Mouse (Mus musculus) midbrain, postnatal 0 days (tissue): ENCODE data around the gene Tmem132b. TPM values are rescaled to one million over a fixed set of nuclear protein-coding genes. Genes with fewer than 3 reads are reported as not detected.

Experiments
- ATAC-seq: fragments of 200-750 bp; cut with Nextera tagmentation; 2 replicates; pipeline ENCODE4 v1.8.0; 2017; ENCODE audit warnings: moderate number of reproducible peaks, mild to moderate bottlenecking, moderate TSS enrichment, moderate library complexity; ENCODE audit not compliant: low FRiP score
- DNase-seq: peaks from one replicate; pipeline ENCODE4 v3.0.0-alpha.2; 2015; ENCODE audit warnings: low spot score
- H3K27ac ChIP-seq: fragments of 300-500 bp; sonication (generic); 2 replicates; pipeline ENCODE4 v1.5.1; 2014; ENCODE audit warnings: low read depth, mild to moderate bottlenecking, low read length, mixed read lengths
- H3K27me3 ChIP-seq: fragments of 300-500 bp; sonication (generic); 2 replicates; pipeline ENCODE4 v1.6.1; 2014; ENCODE audit warnings: low read length, control low read depth, mixed read lengths; ENCODE audit not compliant: insufficient read depth
- H3K36me3 ChIP-seq: fragments of 300-500 bp; sonication (generic); 2 replicates; pipeline ENCODE4 v1.6.1; 2014; ENCODE audit warnings: low read length, control low read depth, mixed read lengths; ENCODE audit not compliant: insufficient read depth
- H3K4me1 ChIP-seq: fragments of 300-500 bp; sonication (generic); 2 replicates; pipeline ENCODE4 v1.6.1; 2014; ENCODE audit warnings: mild to moderate bottlenecking, control low read depth, antibody characterized with exemption, low read length, mixed read lengths; ENCODE audit not compliant: insufficient read depth
- H3K4me2 ChIP-seq: fragments of 300-500 bp; sonication (generic); 2 replicates; pipeline ENCODE4 v1.6.1; 2014; ENCODE audit warnings: low read depth, mild to moderate bottlenecking, low read length, mixed read lengths; ENCODE audit not compliant: poor library complexity, severe bottlenecking
- H3K4me3 ChIP-seq: fragments of 300-500 bp; sonication (generic); 2 replicates; pipeline ENCODE4 v1.5.1; 2014; ENCODE audit warnings: low read depth, mild to moderate bottlenecking, low read length, moderate library complexity
- H3K9ac ChIP-seq: fragments of 300-500 bp; sonication (generic); replicated peaks from 2 replicates; pipeline ENCODE4 v1.6.1; 2014; ENCODE audit warnings: mild to moderate bottlenecking, low read length, moderate library complexity, mixed read lengths; ENCODE audit not compliant: poor library complexity, severe bottlenecking
- H3K9me3 ChIP-seq: fragments of 300-500 bp; sonication (generic); 2 replicates; pipeline ENCODE4 v1.6.1; 2016; ENCODE audit warnings: low read length, control low read depth
- CTCF ChIP-seq: IDR thresholded peaks from 2 replicates; pipeline ENCODE4 v1.5.1; 2016; ENCODE audit warnings: antibody characterized with exemption, mild to moderate bottlenecking
- WGBS: fragments of 180-500 bp; shearing (Covaris S2); extraction: QIAGEN DNeasy Blood & Tissue Kit; methylation state at CpG from one replicate; pipeline ENCODE4 v1.1.7; 2014; 5-methylcytosine and 5-hydroxymethylcytosine counted together
- polyA plus RNA-seq: library from polyadenylated mRNA; unstranded; fragments of >200 nt; fragmentation: Nextera tagmentation; extraction: Ambion mirVana; gene quantifications from 2 replicates; pipeline ENCODE4 v1.2.1, GENCODE M21; 2015
- total RNA-seq: library from RNA; depleted of rRNA; stranded (reverse); fragments of >200 nt; gene quantifications from 2 replicates; pipeline ENCODE4 v1.2.3, GENCODE M21; 2014

The Tmem132b gene
- total and polyA plus RNA-seq, 2 experiments from 2014 or later = 6.4 to 27.8 TPM

DNA sequence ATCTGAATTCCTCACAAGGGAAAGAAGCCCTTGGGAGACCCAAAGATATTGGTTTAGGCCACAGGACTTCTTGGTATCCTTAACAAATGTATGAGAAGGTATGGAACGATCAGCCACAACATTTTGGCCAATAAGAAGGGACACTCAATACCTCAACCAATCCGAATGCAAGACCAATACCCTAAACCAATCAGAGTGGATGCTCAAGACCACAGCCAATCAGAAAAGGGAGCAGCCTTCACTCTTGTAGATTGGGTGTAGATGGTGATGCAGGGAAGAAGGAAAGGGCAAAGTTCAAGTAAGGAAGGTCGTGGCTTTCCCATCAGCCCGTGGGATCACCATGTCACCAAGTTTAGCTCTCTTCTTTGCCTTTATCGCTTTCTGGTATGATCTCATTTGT is 40.4 kb downstream of the Tmem132b start:
- no peak for TF ChIP-seq CTCF
- no peaks in the 10 kb centered on the region for H3K27me3 ChIP-seq
- H3K9me3 ChIP-seq = no peaks in the 10 kb centered on the region
- H3K4me2 ChIP-seq = no peak overlapping the region
- no peak overlapping the region for H3K9ac ChIP-seq
- no peak overlapping the region for H3K4me3 ChIP-seq
- H3K4me1 ChIP-seq = 0 out of 2 replicates have a peak, but pooled peaks cover 3% of the 10 kb centered on the region
- H3K36me3 ChIP-seq = no peaks in the 10 kb centered on the region
- WGBS = 94% methylated on average over 5 of the region's 5 CpGs
- ATAC-seq (no peak), DNase-seq (no peak)
- H3K27ac ChIP-seq = no peak overlapping the region

DNA sequence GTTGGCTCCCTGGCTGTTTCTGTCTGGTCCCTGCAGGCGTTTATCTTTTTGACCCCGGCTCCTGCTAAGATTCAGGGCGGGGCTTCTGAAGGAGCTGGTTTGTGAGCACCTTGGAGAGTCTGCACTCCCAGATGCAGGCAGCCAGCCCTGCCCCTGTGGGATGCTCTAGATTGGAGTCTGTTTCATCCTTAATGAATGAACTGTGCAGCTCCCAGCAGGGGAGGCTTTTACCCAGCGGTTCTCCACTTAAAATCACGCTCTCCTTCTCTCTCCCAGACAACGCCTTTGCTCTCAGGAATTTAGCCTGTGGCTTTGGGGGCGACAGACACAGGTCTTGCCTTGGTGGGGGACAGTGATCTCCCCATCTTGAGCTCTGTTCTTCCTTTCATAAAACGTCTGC is 43.3 kb downstream of the Tmem132b start:
- ATAC-seq = no peak
- Histone ChIP-seq H3K27ac (no peak overlapping the region), H3K36me3 (no peaks in the 10 kb centered on the region)

DNA sequence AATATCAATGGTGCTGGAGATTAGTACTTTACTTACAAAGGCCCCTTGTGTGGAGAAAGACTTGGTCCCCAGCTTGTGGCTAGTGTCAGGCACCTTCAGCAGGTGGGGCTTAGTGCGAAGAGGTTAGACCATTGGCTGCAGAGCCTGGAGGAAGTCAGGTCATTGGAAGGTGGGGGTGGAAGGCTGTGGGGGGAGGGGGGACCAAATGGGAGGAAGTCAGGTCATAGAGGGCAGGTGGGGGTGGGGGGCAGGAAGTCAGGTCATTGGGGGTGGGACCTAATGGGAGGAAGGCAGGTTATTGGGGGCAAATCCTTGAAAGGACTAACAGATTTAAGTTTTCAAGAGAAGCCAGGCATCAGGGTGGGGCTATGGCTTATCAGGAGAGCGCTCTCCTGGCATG is 44.3 kb downstream of the Tmem132b start:
- no peak for TF ChIP-seq CTCF
- no peak overlapping the region for H3K4me2 ChIP-seq
- no peaks in the 10 kb centered on the region for H3K27me3 ChIP-seq
- DNase-seq (no peak), ATAC-seq (no peak)
- no peaks in the 10 kb centered on the region for H3K36me3 ChIP-seq
- no peak overlapping the region for H3K9ac ChIP-seq
- no peaks in the 10 kb centered on the region for H3K9me3 ChIP-seq
- WGBS = 91% methylated on average over 2 of the region's 2 CpGs
- no peak overlapping the region for H3K27ac ChIP-seq
- 0 out of 2 replicates have a peak, but pooled peaks cover 3% of the 10 kb centered on the region for H3K4me1 ChIP-seq
- H3K4me3 ChIP-seq = no peak overlapping the region

More for the DNA sequence above, 43.3 kb downstream of the Tmem132b start:
- Histone ChIP-seq H3K4me1 (0 out of 2 replicates have a peak, but pooled peaks cover 3% of the 10 kb centered on the region), H3K9me3 (no peaks in the 10 kb centered on the region), H3K4me2 (no peak overlapping the region), H3K9ac (no peak overlapping the region), H3K27me3 (no peaks in the 10 kb centered on the region), H3K4me3 (no peak overlapping the region)
- TF ChIP-seq CTCF = no peak
- WGBS = 8% methylated on average over 8 of the region's 8 CpGs
- peak; percentile 16 for DNase-seq

DNA sequence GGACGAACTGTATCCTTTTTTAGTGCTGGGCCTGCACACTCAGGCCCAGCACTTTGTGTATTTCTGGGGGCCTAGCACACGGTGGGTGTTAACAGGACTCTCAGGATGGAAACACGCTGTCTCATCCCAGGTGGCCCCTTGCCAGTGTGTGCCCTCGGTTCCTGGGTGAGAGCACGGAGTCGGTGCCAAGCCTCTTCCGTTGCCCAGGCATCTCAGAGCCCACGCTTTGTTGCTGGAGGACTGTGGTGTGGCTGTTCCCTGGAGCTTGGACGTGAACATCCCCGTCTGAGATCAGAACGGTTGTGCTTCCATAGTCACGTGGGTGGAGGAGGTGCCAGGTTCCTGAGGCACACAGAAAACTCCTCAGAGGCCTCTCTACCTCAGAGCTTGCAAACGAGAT is 47.1 kb downstream of the Tmem132b start:
- H3K9me3 ChIP-seq = no peaks in the 10 kb centered on the region
- H3K4me3 ChIP-seq = no peak overlapping the region
- no peak overlapping the region for H3K27ac ChIP-seq
- no peaks in the 10 kb centered on the region for H3K36me3 ChIP-seq
- no peak for TF ChIP-seq CTCF
- H3K9ac ChIP-seq = no peak overlapping the region
- H3K4me1 ChIP-seq = 0 out of 2 replicates have a peak, but pooled peaks cover 3% of the 10 kb centered on the region
- H3K27me3 ChIP-seq = no peaks in the 10 kb centered on the region
- 76% methylated on average over 13 of the region's 13 CpGs for WGBS
- peak; percentile 43 for DNase-seq
- ATAC-seq = no peak
- no peak overlapping the region for H3K4me2 ChIP-seq

- no peaks in the 10 kb centered on the region for H3K27me3 ChIP-seq
- no peak overlapping the region for H3K9ac ChIP-seq
- 62% methylated on average over 4 of the region's 4 CpGs for WGBS
- DNase-seq = no peak
- TF ChIP-seq CTCF = peak; percentile 56
- no peaks in the 10 kb centered on the region for H3K9me3 ChIP-seq
- no peak overlapping the region for H3K4me2 ChIP-seq
- no peaks in the 10 kb centered on the region for H3K36me3 ChIP-seq
- no peak for ATAC-seq
- H3K27ac ChIP-seq = no peak overlapping the region
- 0 out of 2 replicates have a peak, but pooled peaks cover 3% of the 10 kb centered on the region for H3K4me1 ChIP-seq
- H3K4me3 ChIP-seq = no peak overlapping the region
Observed at GRCm38 (mm10) chr5:125579153-125579552, 47.6 kb downstream of the Tmem132b start.

DNA sequence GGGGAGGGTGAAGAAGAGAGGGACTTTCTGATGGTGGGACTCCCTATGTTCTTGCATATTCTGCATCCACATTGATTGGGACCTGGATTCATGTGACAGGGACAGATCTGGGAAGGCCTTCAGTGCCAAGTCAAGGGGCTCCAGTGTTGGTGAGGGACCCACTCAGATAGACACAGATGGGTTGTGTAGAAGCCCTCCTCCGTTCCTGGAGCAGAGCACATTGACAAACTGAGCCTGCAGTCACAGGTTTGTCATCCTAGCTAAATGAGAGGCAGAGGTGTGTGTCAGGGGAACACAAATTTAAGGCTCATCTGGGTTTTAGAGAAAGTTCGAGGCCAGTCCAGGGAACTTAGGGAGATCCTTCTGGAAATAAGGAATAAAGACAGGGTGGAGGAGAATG is 51.7 kb downstream of the Tmem132b start:
- H3K27me3 ChIP-seq = no peaks in the 10 kb centered on the region
- WGBS = 87% methylated on average over 2 of the region's 2 CpGs
- no peak overlapping the region for H3K4me2 ChIP-seq
- no peaks in the 10 kb centered on the region for H3K4me1 ChIP-seq
- H3K4me3 ChIP-seq = no peak overlapping the region
- TF ChIP-seq CTCF = no peak
- no peak overlapping the region for H3K27ac ChIP-seq
- no peaks in the 10 kb centered on the region for H3K36me3 ChIP-seq
- no peak for ATAC-seq
- DNase-seq = no peak
- no peaks in the 10 kb centered on the region for H3K9me3 ChIP-seq
- no peak overlapping the region for H3K9ac ChIP-seq
